Mouse (Mus musculus) natural killer cell, adult 2 months (primary cell): ENCODE data around the gene Ackr2.

Experiments used
- DNase-seq, 2 experiments: peaks; one replicate each; pipeline ENCODE4 v3.0.0; 2022; ENCODE audit warnings: low spot score in 2 of 2

The Ackr2 gene

DNA sequence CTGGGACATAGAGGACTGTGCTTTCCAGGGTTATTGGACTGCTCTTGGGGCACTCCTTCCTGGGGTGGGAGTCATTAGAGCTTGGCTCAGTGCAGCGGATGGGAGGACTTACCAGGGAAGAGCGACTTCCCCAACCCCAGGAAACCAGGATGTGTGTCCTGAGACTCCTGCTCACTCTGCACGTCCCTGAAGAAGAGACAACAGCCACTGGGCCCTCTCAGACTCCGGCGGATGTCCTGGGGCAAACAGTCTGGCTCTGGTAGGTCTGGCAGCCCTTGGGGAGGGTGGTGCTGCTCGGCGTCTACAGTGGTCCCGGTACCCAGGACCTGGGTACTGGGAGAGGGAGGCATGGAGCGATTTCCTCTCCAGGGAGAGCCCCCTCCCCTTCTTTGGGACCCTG is at the start of gene Ackr2:
TSS of gene Ackr2 (plus strand) at position 111 of the 400 bp plus-strand sequence.
- no peak for DNase-seq

DNA sequence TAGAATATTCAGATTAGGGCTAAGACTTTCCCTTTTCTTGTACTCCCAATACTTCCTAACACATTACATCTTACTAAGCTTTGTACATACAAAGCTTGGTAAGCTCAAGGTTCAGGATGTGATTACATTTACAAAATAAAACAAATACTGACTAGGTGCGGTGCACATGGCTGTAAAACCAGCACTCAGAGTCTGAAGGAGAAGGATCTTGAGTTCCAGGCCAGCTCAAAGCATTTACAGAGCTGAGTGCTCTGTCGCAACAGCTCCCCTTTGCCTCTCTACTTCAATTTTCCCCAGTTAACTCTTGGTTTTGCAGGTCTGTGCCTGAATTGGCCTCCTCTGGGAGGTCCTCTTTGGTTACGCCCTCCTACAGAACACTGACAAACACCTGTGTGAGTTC is 43.9 kb upstream of the Ackr2 start:
- no peak for DNase-seq

DNA sequence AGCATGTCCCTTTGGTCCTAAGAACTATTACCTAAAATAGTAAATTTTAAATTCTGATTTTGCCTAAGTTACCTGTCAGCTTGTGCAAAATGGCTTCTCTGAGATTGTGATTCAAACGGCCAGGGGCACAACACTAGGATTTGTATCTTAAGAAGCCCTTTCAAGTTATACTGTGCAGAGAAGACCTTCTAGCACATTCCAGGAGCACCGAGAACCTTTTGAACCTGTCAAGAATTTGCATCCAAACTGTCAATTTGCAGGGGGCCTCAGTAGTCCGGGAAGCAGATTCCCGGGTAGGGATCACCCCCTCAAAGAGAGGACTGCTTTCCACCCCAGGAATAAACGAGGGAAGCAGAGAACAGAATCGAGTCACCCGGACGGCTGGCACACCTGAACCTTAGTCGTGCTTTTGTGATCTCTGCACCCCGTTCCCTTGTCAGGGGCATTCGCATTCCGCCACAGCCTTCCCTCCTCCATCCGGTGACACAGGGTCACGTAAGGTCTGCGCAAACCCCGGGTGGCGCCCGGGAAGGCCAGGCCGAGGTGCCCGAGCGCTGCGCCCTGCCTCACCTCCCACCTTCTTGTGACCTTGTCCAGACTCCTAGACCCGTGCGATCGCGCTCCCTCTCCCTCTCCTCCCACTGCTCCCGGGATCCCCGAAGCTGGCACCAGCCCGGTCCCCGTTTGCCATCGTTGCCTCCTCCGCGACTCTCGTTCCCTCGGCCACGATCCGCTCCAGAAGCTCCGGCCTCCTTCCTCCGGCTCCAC is 41.3 kb upstream of the Ackr2 start:
- peak in 1 of 2 experiments; percentile 39 for DNase-seq

DNA sequence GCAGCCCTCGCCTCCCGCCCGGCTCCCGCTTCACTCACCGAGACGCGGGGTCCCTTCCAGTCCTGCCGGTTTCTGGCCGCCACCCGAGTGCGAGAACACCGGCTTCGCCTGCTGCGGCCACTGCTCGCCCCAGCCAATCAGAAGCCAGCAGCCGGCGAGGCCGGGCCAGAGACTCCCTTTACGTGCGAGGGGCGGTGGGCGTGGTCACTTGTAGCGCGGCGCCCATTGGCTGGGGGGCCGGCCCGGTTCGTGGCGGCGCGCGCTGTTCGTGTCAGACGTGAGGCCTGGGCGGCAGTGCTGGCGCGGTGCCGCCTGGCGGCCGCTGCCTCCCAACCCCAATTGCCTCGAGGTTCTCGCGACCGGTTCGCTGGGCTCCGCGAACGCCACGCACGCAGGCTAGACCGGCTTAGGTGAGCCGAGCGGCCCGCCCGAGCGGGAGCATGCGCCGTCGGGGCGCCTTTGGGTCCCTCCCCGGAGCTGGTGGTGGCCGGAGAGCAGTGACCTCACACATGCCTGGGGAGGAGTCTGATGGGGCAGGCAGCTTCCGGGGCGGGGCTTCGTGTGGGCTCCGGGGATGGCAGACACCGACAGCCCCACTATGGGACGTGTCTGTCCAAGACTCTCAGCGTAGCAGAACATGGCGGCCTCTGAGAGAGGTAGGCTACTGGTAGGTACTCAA is 40.5 kb upstream of the Ackr2 start:
- peak; percentile 98 for DNase-seq

DNA sequence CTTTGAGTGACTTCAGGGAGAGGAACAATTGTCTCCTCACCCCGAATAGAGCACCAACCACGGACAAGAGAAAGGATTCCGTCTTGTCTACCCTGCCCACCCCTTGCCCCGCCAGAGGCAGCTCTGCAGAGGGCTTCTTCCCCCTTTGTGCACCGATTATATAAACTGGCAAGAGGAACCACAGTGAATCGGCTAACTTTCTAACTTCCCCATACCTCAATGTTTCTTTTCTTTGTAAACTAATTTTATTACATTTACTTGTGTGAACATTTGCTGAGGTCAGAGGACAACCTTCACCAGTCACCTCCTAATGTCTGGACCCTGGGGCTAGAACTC is 40.0 kb upstream of the Ackr2 start, which contains the start of gene Higd1a:
TSS of gene Higd1a (minus strand) at position 210 of the 336 bp plus-strand sequence.
- DNase-seq, result no peak

DNA sequence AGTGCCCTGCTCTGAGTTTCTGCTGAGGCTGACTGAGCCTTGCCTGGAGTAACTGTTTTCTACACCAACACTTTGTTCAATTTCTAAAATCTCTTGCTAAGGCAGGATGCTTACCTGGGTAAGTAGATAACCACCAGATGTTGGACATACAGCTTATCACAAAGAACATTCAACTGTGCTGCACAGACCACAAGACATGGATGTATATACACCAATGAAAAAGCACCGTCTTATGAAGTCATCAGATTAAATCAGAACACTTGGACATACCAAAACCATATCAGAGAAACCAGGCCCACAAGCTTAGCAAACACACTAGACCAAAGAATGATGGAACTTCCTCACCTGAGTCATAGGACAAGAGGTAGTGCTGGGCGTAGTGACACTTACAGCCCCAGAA is 38.8 kb upstream of the Ackr2 start:
- DNase-seq, result no peak

DNA sequence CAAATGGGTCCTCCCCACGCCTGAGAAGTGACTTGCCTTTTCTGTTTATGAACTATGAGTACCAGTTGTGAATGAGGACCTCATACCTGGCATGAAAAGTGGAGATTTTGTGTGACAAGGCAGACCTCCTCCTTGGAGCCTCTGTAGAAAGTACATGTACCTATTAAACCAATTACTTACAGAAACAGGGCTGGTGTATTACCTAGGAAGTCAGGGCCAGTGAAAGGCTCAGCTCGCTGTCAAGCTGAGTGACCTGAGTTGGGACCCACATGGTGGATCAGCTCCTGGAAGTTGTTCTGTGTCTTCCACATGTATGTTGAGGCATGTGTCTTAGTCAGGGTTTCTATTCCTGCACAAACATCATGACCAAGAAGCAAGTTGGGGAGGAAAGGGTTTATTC is 37.2 kb upstream of the Ackr2 start:
- DNase-seq, result no peak

DNA sequence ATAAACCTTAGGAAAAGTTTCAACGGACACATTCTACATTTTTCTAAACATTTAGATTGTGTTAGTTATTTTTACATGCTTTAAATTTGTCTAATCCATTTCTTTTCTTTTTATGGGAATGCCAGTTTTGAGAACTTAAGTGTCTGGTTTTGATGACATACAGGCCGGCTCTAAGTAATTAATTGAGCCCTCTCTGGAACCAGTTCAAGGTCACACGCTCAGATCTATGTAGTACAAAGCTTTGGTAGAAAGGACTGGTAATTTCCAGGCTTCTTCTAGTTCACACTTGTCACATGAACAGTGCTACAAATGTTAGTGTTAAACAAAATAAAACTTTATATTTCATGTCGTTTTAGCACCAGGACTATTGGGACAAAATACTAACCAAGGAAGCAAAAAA is 33.3 kb upstream of the Ackr2 start:
- no peak for DNase-seq

DNA sequence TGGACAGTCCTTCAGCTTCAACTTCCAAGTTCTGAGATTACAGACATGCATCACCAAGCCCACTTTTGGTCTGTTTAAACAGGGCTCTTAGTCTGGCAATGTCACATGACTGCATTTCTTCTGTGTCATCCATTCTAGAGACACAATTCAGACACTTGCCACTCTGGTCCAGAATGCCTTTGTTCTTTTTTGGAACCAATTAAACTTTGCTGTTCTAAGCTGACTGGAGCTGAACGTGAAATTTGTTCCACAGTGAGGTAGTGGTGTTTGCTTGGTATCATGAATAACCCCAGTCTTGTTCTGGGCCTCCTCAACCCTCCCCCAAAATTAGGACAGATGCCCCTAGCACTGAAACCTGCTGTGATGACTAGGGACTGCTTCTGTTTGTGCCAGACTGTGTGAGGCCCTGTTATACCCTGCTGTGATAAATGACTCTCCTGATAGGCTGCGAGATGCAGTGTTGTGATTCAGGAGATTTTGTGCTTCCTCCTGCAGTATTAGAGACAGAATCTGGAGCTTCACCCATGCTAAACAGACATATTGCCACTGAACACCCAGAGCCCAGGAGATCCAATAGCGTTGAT is 32.6 kb upstream of the Ackr2 start:
- DNase-seq, result no peak

DNA sequence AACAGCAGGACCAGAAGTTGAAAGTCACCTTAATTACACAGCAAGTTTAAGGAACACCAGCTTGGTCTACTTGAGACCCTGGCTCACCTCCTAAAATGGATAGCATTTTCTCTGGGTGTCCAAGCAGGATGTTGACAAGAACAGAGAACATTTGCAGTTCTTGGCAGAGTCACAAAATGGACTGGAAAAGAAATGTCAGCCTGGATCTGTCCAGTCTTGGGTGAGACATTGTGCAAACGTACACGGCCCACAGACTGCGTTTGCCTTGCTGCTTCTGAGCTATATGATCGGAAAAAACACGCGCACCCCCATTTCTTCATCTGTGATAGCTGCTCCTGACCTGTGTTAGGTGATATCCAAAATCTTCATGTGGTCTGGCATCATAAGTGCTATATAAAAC is 30.5 kb upstream of the Ackr2 start:
- DNase-seq, result no peak

DNA sequence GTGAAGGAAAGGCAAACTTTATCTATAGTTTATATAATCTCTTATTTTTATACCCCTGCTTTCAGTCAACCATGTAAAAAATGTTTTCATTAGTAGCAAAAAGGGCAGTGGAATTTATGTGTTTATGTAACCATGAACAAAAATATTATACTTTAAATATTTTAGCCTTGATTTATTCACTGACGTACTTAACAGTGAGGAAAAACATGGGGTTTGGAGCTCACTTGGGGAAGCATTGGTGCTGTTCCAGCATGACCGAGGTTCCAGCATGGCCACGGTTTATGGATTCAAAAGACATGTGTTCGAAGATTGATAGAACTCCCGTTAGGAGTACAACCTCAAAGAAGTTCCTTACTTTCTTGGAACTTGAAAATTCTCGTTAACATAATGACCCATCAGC is 29.9 kb upstream of the Ackr2 start:
- DNase-seq, result no peak

DNA sequence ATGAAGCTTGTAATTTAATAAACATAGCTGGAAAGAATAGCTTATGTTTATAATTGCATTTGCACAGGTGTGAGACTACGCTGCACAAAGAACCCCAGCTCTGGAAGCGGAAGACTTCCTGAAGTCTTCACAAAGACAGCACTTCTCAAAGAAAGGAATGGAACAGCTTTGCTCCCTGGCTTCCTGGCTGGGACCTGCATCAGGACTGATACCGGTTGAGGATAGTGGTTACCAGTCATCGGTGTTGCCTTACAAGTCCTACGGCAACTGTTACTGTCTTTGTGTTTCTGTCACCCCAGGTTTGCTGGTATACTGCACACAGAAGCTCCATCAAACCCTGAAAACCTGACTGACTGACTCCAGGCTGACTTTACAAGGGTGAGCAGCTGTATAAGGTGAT is 28.7 kb upstream of the Ackr2 start:
- no peak for DNase-seq

DNA sequence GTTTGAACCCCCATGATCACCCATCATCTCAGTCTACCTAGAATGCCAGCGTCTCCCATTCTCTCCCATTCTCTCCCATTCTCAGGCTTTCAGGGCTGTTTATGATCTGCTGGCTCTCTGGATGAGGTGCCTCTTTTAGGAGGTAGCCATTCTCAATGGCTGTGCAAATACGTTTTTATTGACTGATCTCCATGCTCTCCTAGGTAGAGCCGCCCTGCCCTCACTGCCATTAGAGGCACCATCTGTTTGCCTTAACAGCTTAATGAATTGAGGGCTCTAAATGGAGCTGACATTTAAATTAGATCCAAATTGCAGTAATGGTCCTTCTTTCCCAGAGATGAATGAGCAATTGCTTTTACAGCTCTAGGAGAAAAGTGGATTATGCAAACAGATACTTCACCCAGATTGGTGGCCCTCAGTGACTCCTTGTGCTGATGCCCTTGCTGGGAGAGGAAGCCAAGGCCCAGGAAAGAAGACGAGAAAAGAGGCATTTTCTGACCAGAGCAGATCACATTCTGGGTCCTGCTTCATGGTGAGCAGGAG is 28.1 kb upstream of the Ackr2 start:
- no peak for DNase-seq

DNA sequence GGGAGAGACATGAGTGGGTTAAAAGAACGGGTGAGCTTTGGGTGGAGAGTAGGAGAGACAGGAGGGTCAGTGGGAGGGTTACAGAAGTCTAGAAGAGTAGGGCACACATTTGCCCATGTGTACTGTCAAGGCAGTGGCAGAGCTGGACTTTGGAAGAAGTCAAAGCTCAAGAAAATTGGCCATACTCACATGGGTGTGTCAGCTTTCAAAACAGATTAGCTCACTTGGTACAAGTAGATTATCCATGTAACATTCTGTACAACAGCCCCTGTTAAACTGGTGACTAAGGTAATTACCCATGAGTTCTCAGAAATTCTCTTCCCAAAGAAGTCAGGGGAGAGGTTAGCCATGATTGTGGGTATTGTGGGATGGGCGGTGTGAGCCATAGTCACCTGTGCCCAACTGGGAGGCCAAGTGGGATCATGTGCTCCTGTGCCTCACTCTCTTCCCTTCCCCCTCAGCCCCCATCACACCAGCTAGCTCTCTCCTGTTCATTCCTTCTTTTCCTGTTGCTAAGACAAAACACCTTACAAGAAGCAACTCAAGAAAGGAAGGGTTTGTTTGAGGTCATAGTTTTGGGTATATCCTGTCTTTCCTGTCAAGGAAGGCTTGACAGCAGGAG is 26.0 kb upstream of the Ackr2 start:
- DNase-seq, result no peak

DNA sequence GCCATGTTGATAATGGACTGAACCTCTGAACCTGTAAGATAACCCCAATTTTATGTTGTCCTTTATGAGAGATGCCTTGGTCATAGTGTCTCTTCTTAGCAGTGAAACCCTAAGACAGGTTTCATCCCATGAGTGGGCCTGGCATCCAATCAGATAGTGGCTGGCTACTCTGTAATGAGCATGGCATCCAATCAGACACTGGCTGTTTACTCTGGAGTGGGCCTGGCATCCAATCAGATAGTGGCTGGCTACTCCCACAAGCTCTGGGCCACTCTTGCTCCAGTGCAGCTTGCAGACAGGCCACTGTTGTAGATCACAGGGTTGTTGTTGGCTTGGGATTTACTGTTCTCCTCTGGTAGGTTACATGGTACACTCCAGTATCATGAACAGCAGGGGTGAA is 24.6 kb upstream of the Ackr2 start:
- DNase-seq, result no peak

DNA sequence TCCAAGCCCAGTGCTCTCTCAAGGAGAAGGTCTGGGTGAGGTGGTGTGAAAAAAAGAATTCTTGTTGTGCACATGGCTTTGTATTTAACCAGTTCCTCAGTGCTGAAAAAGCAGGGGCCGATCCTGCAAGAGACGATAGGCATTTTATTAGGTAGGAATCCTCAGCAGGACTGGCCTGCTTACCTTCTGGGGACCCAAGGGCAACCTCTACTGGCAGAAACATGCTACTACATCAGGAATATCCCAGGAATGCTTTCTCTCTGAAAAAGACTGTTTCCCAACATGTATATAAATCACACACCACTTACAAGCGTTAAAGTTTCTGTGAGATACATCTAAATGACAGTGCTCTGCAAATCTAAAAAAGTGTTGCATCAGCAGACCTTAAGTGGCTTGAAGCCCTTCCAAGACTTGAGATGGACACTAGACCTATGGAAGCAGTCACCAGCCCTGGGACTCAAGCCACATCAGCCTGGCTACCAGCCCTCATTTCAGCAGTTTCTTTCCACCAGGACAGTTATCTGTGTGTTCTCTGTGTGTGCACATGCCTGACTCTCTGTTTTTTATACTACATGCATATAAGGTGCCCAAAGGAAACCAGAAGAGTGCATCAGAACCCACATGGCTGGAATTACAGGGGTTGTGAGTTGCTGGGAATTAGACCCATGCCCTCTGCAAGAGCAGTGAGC is 21.0 kb upstream of the Ackr2 start:
- no peak for DNase-seq

DNA sequence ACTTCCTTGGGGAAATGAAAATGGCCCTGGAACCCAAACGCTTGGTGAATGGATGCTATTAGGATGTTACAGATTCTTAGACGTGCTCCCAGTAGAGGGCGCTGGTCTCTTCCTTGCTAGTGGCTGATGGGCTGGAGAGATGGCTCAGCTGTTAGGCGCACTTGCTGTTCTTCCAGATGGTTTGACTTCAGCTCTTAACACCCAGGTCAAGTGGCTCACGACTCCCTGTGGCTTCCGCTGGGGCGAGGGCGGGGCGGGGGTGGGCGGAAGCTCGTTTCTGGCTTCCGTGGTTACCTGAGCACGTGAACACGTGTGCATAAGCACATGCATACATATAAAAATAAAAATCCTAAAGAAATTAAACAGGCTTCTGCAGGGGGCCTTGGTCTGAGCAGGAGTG is 17.3 kb upstream of the Ackr2 start:
- peak; percentile 38 to 68 for DNase-seq

DNA sequence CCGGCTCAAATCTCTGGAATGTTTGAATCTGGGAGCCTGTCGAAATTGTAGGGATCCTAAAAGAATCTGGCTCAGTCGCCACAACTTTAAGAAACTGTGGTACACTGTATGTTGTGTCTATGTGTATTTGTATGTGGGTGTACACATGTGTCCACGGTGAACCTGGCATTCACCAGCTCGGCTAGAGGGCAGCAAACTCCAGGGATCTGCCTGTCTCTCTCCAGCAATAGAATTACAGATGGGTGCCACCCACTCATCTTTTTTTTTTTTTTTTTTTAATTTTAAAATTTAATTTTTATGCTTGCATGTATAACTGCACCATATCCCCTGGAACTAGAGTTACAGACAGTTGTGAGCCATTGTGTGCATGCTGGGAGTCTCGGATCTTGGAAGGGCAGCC is 16.9 kb upstream of the Ackr2 start:
- DNase-seq, result no peak

DNA sequence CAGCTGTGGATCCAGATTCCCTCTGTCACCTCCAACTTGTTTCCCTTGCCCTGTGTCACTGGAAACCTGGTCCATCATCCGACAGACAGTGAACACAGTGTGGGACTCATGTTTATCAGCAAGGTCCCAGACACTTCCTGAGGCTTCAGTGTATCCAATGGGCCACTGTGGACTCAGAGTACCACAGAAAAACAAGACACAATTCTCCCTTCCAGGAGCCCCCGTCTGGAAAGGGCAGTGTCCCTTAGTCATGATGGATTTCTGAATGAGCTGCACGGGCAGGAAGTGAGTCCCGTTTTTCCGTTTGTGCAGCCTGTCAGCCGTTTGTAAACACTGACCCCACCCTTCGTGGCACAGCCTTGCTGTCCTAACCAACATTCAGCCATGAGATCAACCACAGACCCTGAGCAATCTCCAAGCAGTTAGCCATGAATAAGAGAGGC is 16.1 kb upstream of the Ackr2 start:
- no peak for DNase-seq

DNA sequence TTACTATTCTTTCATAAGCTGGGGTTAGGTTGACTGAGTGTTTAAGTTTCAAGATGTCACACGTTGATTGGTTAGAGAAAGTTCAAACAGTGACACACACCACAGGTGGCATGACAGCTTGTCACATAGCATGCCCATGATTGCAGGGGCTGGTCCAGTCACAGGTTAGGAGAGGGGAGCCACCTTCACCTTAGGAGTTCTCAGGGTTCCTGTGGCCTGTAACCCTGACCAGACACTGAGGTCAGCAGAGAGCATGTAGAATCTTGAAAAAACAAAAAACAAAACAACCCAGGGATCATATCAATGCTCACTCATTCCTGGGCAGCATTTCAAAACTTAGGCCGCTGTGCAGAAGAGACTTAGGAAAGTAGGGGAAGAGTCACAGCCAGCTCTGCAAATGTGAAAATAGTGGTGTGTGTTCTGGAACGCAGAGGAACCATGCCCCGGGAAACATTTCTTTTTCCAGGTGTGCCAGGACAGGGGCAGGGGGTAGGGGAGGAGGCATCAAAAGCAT is 8.2 kb upstream of the Ackr2 start:
- no peak for DNase-seq

DNA sequence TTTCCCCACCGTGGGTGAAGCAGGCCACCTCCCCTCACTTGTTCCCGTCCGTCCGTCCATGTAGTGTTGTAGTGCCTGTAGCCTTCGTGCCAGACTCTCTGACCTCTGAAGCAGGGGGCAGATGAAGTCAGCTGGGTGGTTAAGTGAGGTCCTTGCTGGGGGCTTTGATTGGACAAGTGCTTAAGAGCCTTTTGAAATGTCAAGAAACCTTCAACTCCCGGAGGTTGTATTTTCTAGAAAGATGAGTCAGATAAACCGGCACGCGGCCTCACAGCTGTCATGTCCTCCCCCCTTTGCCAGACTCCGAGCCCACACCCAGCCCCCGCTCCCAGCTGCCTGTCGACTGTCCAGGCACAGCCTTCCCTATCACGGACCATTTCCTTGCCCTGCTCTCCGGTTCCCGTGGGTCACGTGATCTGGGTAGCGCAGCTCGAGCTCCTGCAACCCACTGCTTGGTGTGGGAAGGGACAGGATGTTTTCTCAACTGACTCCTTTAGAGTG is 7.7 kb upstream of the Ackr2 start:
- DNase-seq, result no peak
